Mouse (Mus musculus): ENCODE measurements around the gene 4930539E08Rik. TPM values are rescaled to one million over a fixed set of nuclear protein-coding genes. Genes with fewer than 3 reads are reported as not detected.

Gene 4930539E08Rik
- polyA plus RNA-seq, 1 experiment = not detected

- Histone ChIP-seq H3K27me3 (ENCODE audit: control insufficient read depth) (peaks cover 7% of the 10 kb centered on the region), H3K4me1 (ENCODE audit: control insufficient read depth) (peaks cover 2% of the 10 kb centered on the region), H3K36me3 (ENCODE audit: control insufficient read depth) (no peaks in the 10 kb centered on the region), H3K9me3 (ENCODE audit: control insufficient read depth, low read length) (no peaks in the 10 kb centered on the region), H3K4me3 (replicated peaks) (no peak overlapping the region)
- TF ChIP-seq GATA1 (IDR thresholded peaks at IDR 0.05; ENCODE audit: low read length) = no peak
- no peak for TF ChIP-seq TAL1 (IDR thresholded peaks at IDR 0.05; ENCODE audit: low read length)
These were observed 51.2 kb downstream of the 4930539E08Rik start for GRCm38 (mm10) chr17:28863926-28864325.

GRCm38 (mm10) chr17:28858205-28858604 lies 56.9 kb downstream of the 4930539E08Rik start, which contains the start of gene Pnpla1:
Gene Pnpla1, plus strand, starts transcription at chr17:28858411.
- Histone ChIP-seq H3K4me3 (replicated peaks) (no peak within 1 kb of the TSS), H3K27me3 (ENCODE audit: control insufficient read depth) (peaks cover 16% of the 10 kb centered on the region), H3K36me3 (ENCODE audit: control insufficient read depth) (no peaks in the 10 kb centered on the region), H3K9me3 (ENCODE audit: control insufficient read depth, low read length) (peaks cover 6% of the 10 kb centered on the region), H3K4me1 (ENCODE audit: control insufficient read depth) (peaks cover 12% of the 10 kb centered on the region)
- TF ChIP-seq TAL1 (IDR thresholded peaks at IDR 0.05; ENCODE audit: low read length) (no peak), GATA1 (IDR thresholded peaks at IDR 0.05; ENCODE audit: low read length) (no peak)

GRCm38 (mm10) chr17:28856030-28856429 lies 59.1 kb downstream of the 4930539E08Rik start:
- H3K4me3 ChIP-seq (replicated peaks) = no peak overlapping the region
- peaks cover 6% of the 10 kb centered on the region for H3K9me3 ChIP-seq (ENCODE audit: control insufficient read depth, low read length)
- peaks cover 12% of the 10 kb centered on the region for H3K4me1 ChIP-seq (ENCODE audit: control insufficient read depth)
- H3K27me3 ChIP-seq (ENCODE audit: control insufficient read depth) = peaks cover 16% of the 10 kb centered on the region
- TF ChIP-seq TAL1 (IDR thresholded peaks at IDR 0.05; ENCODE audit: low read length) (no peak), GATA1 (IDR thresholded peaks at IDR 0.05; ENCODE audit: low read length) (no peak)
- H3K36me3 ChIP-seq (ENCODE audit: control insufficient read depth) = no peaks in the 10 kb centered on the region

- TF ChIP-seq GATA1 (IDR thresholded peaks at IDR 0.05; ENCODE audit: low read length) = no peak
- TF ChIP-seq TAL1 (IDR thresholded peaks at IDR 0.05; ENCODE audit: low read length) = no peak
These were observed 59.8 kb downstream of the 4930539E08Rik start for GRCm38 (mm10) chr17:28855166-28855885.

GRCm38 (mm10) chr17:28854377-28854776 lies 60.7 kb downstream of the 4930539E08Rik start:
- TF ChIP-seq GATA1 (IDR thresholded peaks at IDR 0.05; ENCODE audit: low read length) (no peak), TAL1 (IDR thresholded peaks at IDR 0.05; ENCODE audit: low read length) (no peak)
- H3K36me3 ChIP-seq (ENCODE audit: control insufficient read depth) = no peaks in the 10 kb centered on the region
- H3K4me3 ChIP-seq (replicated peaks) = no peak overlapping the region
- H3K9me3 ChIP-seq (ENCODE audit: control insufficient read depth, low read length) = peaks cover 6% of the 10 kb centered on the region
- peaks cover 16% of the 10 kb centered on the region for H3K27me3 ChIP-seq (ENCODE audit: control insufficient read depth)
- H3K4me1 ChIP-seq (ENCODE audit: control insufficient read depth) = peaks cover 14% of the 10 kb centered on the region

More at GRCm38 (mm10) chr17:28855166-28855885, 59.8 kb downstream of the 4930539E08Rik start:
- peaks cover 13% of the 10 kb centered on the region for H3K4me1 ChIP-seq (ENCODE audit: control insufficient read depth)
- H3K27me3 ChIP-seq (ENCODE audit: control insufficient read depth) = peaks cover 16% of the 10 kb centered on the region
- H3K4me3 ChIP-seq (replicated peaks) = no peak overlapping the region
- peaks cover 6% of the 10 kb centered on the region for H3K9me3 ChIP-seq (ENCODE audit: control insufficient read depth, low read length)
- H3K36me3 ChIP-seq (ENCODE audit: control insufficient read depth) = no peaks in the 10 kb centered on the region

- no peaks in the 10 kb centered on the region; the same call in 1 of the 2 replicates for H3K9me3 ChIP-seq (ENCODE audit: control insufficient read depth, low read length)
- H3K4me1 ChIP-seq (ENCODE audit: control insufficient read depth) = peaks cover 35% of the 10 kb centered on the region
- H3K36me3 ChIP-seq (ENCODE audit: control insufficient read depth) = no peaks in the 10 kb centered on the region
- H3K4me3 ChIP-seq (replicated peaks) = no peak overlapping the region
- peaks cover under 1% of the 10 kb centered on the region for H3K27me3 ChIP-seq (ENCODE audit: control insufficient read depth)
- TF ChIP-seq GATA1 (IDR thresholded peaks at IDR 0.05; ENCODE audit: low read length) = no peak
- TF ChIP-seq TAL1 (IDR thresholded peaks at IDR 0.05; ENCODE audit: low read length) = no peak
These were observed 64.6 kb downstream of the 4930539E08Rik start for GRCm38 (mm10) chr17:28850511-28850910.

- Histone ChIP-seq H3K4me3 (replicated peaks) (no peak overlapping the region), H3K4me1 (ENCODE audit: control insufficient read depth) (peaks cover 37% of the 10 kb centered on the region), H3K27me3 (ENCODE audit: control insufficient read depth) (no peaks in the 10 kb centered on the region), H3K36me3 (ENCODE audit: control insufficient read depth) (peaks cover 2% of the 10 kb centered on the region), H3K9me3 (ENCODE audit: control insufficient read depth, low read length) (peaks cover 3% of the 10 kb centered on the region)
- no peak for TF ChIP-seq TAL1 (IDR thresholded peaks at IDR 0.05; ENCODE audit: low read length)
- TF ChIP-seq GATA1 (IDR thresholded peaks at IDR 0.05; ENCODE audit: low read length) = no peak
These were observed 68.0 kb downstream of the 4930539E08Rik start for GRCm38 (mm10) chr17:28846974-28847617.

Other genes with a start within 250 kb of the 4930539E08Rik start
- 0.04 and 0.08 TPM in 2 replicates for gene Slc26a8, start 225.1 kb downstream of the 4930539E08Rik start, polyA plus RNA-seq (2012)
- gene Mapk14, start 224.0 kb downstream of the 4930539E08Rik start, polyA plus RNA-seq (2012) = 1.5 and 2.2 TPM in 2 replicates
- not detected in 2 replicates for gene AC170998.1, start 189.2 kb downstream of the 4930539E08Rik start, polyA plus RNA-seq (2012)
- not detected in 2 replicates for gene Mapk13, start 146.0 kb downstream of the 4930539E08Rik start, polyA plus RNA-seq (2012)
- gene Brpf3, start 114.2 kb downstream of the 4930539E08Rik start, polyA plus RNA-seq (2012) = 88.3 and 88.4 TPM in 2 replicates
- gene Pnpla1, start 56.9 kb downstream of the 4930539E08Rik start, polyA plus RNA-seq (2012) = not detected in 2 replicates
- gene Pxt1, start 28.5 kb upstream of the 4930539E08Rik start, polyA plus RNA-seq (2012) = 0.09 and 0.37 TPM in 2 replicates
- 11.3 and 19.7 TPM in 2 replicates for gene Kctd20, start 36.6 kb upstream of the 4930539E08Rik start, polyA plus RNA-seq (2012)
- 4.2 and 4.4 TPM in 2 replicates for gene Stk38, start 92.7 kb upstream of the 4930539E08Rik start, polyA plus RNA-seq (2012)
- gene Srsf3, start 117.3 kb upstream of the 4930539E08Rik start, polyA plus RNA-seq (2012) = 3.2 and 16.8 TPM in 2 replicates
- gene Cdkn1a, start 175.7 kb upstream of the 4930539E08Rik start, polyA plus RNA-seq (2012) = 5.0 and 6.4 TPM in 2 replicates
- 0.16 and 0.38 TPM in 2 replicates for gene Rab44, start 198.8 kb upstream of the 4930539E08Rik start, polyA plus RNA-seq (2012)